Mouse (Mus musculus) heart, postnatal 0 days (tissue): Measurements from ENCODE around the gene Hpd.

Experiments used
- CTCF ChIP-seq: IDR thresholded peaks from 2 replicates; pipeline ENCODE4 v1.5.1; 2016; ENCODE audit warnings: antibody characterized with exemption, control low read depth, low read depth
- EP300 ChIP-seq: IDR thresholded peaks from 2 replicates; pipeline ENCODE4 v1.6.1; 2016; ENCODE audit warnings: antibody characterized with exemption, low read depth

- TF ChIP-seq CTCF, result no peak
- TF ChIP-seq EP300, result no peak
Measured at GRCm38 (mm10) chr5:123228524-123228922, 46.0 kb upstream of the Hpd start.
